In the genomic region with DNA sequence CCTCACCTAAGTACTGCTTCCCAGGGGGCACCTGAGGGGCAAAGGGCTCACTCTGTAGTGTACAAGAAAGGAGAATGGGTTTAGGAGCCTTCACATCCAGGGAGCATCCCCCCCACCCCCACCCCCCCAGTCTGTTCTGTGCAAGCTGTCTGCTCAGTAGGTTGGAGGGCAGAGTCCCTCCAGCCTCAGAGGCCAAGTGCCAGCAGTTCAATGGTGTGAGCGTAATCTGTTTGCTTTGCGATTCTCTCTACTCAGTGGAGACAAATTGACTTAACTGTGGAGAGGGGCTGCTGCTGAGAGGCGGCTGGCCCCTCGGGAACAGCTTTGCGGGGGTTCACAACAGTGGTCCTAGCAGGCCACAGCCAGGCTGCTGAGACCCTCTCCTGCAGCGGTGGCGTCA, we compare ENCODE assay signal across 17 mouse cellular contexts. TPM values are rescaled to one million over a fixed set of nuclear protein-coding genes. Genes with fewer than 3 reads are reported as not detected.
DNase-seq lines count a peak whose midpoint lies in the region.
"Had no signal": no experiment of that assay in that cellular context is flagged by ENCODE, and none has a peak within 500 bp of the region (broad histone marks: within the 10 kb centered on the region; RNA-seq: fewer than 3 reads in every experiment).

No protein-coding gene starts in this region.

- intact Hi-C loops in left cerebral cortex, postnatal 4 days (cut with DNase I) = no loop called here

- DNase-seq in cerebellum, postnatal 14 days = peak; percentile 39 to 43
- DNase-seq in cerebellum, adult 9-10 months = no peak
- peak; percentile 45 for DNase-seq in left cerebral cortex, postnatal 4 days
- DNase-seq in left cerebral cortex, adult 9 months (ENCODE audit: low spot score in 2 of 2) = no peak
- peak; percentile 54 for DNase-seq in retina, embryonic 14.5 days (ENCODE audit: low spot score)
- DNase-seq in retina, postnatal 1 day = peak; percentile 69
- no peak for DNase-seq in urinary bladder, postnatal 14 days (ENCODE audit: low spot score)
- DNase-seq: adrenal gland, adult 2 months; adrenal gland, postnatal 10 days; adrenal gland, postnatal 25 days; cerebellum, adult 11 months; cerebellum, adult 18-20 months; cerebellum, adult 8-10 months; cerebellum, postnatal 25 days; embryo, embryonic 11 days had no signal

RNA-seq across cellular contexts. Expression of a gene that starts 28.2 kb away (rescaled TPM):
- total RNA-seq in left cerebral cortex, postnatal 4 days (2021) = 1 to 10 TPM; 1.9 to 3.3 TPM
- total RNA-seq: common myeloid progenitor, adult 5-6 weeks; MEL had no signal

Comparison
In these comparisons a context has a peak if more than half of its experiments do, and no peak if none do; other contexts are left out.
1. DNase-seq: peak in cerebellum, postnatal 14 days (2 of 2), left cerebral cortex, postnatal 4 days (single experiment), retina, embryonic 14.5 days (single experiment) and retina, postnatal 1 day (single experiment); none in cerebellum, adult 9-10 months (single experiment), left cerebral cortex, adult 9 months (0 of 2) and urinary bladder, postnatal 14 days (single experiment).